Mouse (Mus musculus): ENCODE measurements around the gene Tcam1. TPM values are rescaled to one million over a fixed set of nuclear protein-coding genes. Genes with fewer than 3 reads are reported as not detected.

Gene Tcam1
- total RNA-seq, 2 experiments from 2014 or later, result 0.08 to 0.12 TPM

- no peak for DNase-seq
- intact Hi-C loops (cut with DNase I), result no loop called here
These were observed 37.1 kb downstream of the Tcam1 start for GRCm38 (mm10) chr11:106313533-106313932.

GRCm38 (mm10) chr11:106314333-106314812, 37.9 kb downstream of the Tcam1 start, which contains the start of gene Cd79b:
Cd79b (minus strand) TSS chr11:106314762.
- DNase-seq, result no peak
- intact Hi-C loops (cut with DNase I), result no loop called here

- DNase-seq, result no peak
- intact Hi-C loops (cut with DNase I), result no loop called here
These were observed 39.9 kb downstream of the Tcam1 start for GRCm38 (mm10) chr11:106316416-106316815.

GRCm38 (mm10) chr11:106317801-106318200, 41.3 kb downstream of the Tcam1 start:
- intact Hi-C loops (cut with DNase I), result no loop called here
- DNase-seq, result no peak

GRCm38 (mm10) chr11:106318406-106319366, 42.2 kb downstream of the Tcam1 start:
- no peak for DNase-seq
- intact Hi-C loops (cut with DNase I), result no loop called here

- intact Hi-C loops (cut with DNase I), result no loop called here
- DNase-seq, result no peak
These were observed 48.4 kb downstream of the Tcam1 start for GRCm38 (mm10) chr11:106324858-106325257.

GRCm38 (mm10) chr11:106325566-106326206, 49.2 kb downstream of the Tcam1 start:
- intact Hi-C loops (cut with DNase I), result no loop called here
- DNase-seq, result peak in 1 of 2 experiments; percentile 50

GRCm38 (mm10) chr11:106326475-106326874, 50.0 kb downstream of the Tcam1 start:
- intact Hi-C loops (cut with DNase I), result no loop called here
- no peak for DNase-seq

GRCm38 (mm10) chr11:106328521-106328920, 52.0 kb downstream of the Tcam1 start:
- intact Hi-C loops (cut with DNase I), result loop anchor here (1.0 kb wide), 1 partner anchor 38 kb away; no protein-coding TSS in a partner anchor
- peak in 1 of 2 experiments; percentile 64 for DNase-seq

GRCm38 (mm10) chr11:106329128-106329527, 52.7 kb downstream of the Tcam1 start:
- no peak for DNase-seq
- intact Hi-C loops (cut with DNase I), result no loop called here

- no peak for DNase-seq
- intact Hi-C loops (cut with DNase I), result no loop called here
These were observed 53.2 kb downstream of the Tcam1 start for GRCm38 (mm10) chr11:106329682-106330081.

GRCm38 (mm10) chr11:106332458-106332857, 56.0 kb downstream of the Tcam1 start:
- intact Hi-C loops (cut with DNase I), result loop anchor here (1.0 kb wide), 1 partner anchor 33 kb away; the partner anchor contains the start of gene Prr29
- DNase-seq, result no peak

- DNase-seq, result peak in 1 of 2 experiments; percentile 40
- intact Hi-C loops (cut with DNase I), result no loop called here
These were observed 57.6 kb downstream of the Tcam1 start for GRCm38 (mm10) chr11:106334066-106334465.

- no peak for DNase-seq
- intact Hi-C loops (cut with DNase I), result no loop called here
These were observed 61.6 kb downstream of the Tcam1 start for GRCm38 (mm10) chr11:106338029-106338428.

Other genes with a start within 250 kb of the Tcam1 start
- 10 to 100 TPM; 23.9 to 25.6 TPM for gene Dcaf7, start 239.8 kb upstream of the Tcam1 start, total RNA-seq (2021)
- 10 to 100 TPM; 37.6 to 42.7 TPM for gene Taco1, start 210.6 kb upstream of the Tcam1 start, total RNA-seq (2021)
- gene Map3k3, start 192.1 kb upstream of the Tcam1 start, total RNA-seq (2021), result 10 to 100 TPM; 20.6 to 20.8 TPM
- not detected for gene Gm10840, start 115.8 kb upstream of the Tcam1 start, total RNA-seq (2021)
- 1 to 10 TPM; 1.5 to 3.6 TPM for gene Limd2, start 115.8 kb upstream of the Tcam1 start, total RNA-seq (2021)
- 10 to 100 TPM; 10.5 to 10.9 TPM for gene Strada, start 74.5 kb upstream of the Tcam1 start, total RNA-seq (2021)
- gene Ccdc47, start 60.3 kb upstream of the Tcam1 start, total RNA-seq (2021), result 10 to 100 TPM; 60.0 to 68.3 TPM
- gene Ddx42, start 59.7 kb upstream of the Tcam1 start, total RNA-seq (2021), result 10 to 100 TPM; 19.1 to 22.2 TPM
- 10 to 100 TPM; 15.7 to 22.3 TPM for gene Ftsj3, start 20.6 kb upstream of the Tcam1 start, total RNA-seq (2021)
- 100 to 1,000 TPM; 122 to 134 TPM for gene Psmc5, start 20.5 kb upstream of the Tcam1 start, total RNA-seq (2021)
- gene Smarcd2, start 3.7 kb upstream of the Tcam1 start, total RNA-seq (2021), result 10 to 100 TPM; 12.6 to 14.4 TPM
- not detected for gene Gh, start 25.2 kb downstream of the Tcam1 start, total RNA-seq (2021)
- gene Cd79b, start 38.1 kb downstream of the Tcam1 start, total RNA-seq (2021), result under 1 TPM; 0.30 to 0.43 TPM
- gene Scn4a, start 76.6 kb downstream of the Tcam1 start, total RNA-seq (2021), result 100 to 1,000 TPM; 381 to 407 TPM
- 1 to 10 TPM; 5.7 to 7.1 TPM for gene Prr29, start 88.8 kb downstream of the Tcam1 start, total RNA-seq (2021)
- gene Icam2, start 111.4 kb downstream of the Tcam1 start, total RNA-seq (2021), result 1 to 10 TPM; 4.4 to 5.4 TPM
- gene Ern1, start 211.2 kb downstream of the Tcam1 start, total RNA-seq (2021), result 1 to 10 TPM; 5.2 to 8.1 TPM

All from gastrocnemius, postnatal 36 days (tissue).